Mouse (Mus musculus): ENCODE data around the gene Ncapd2. TPM values are rescaled to one million over a fixed set of nuclear protein-coding genes. Genes with fewer than 3 reads are reported as not detected.

The Ncapd2 gene
- polyA plus RNA-seq, 1 experiment: 53.4 TPM

- Histone ChIP-seq H3K4me3 (ENCODE audit: low read depth, low read length) (no peak overlapping the region), H3K4me1 (ENCODE audit: control insufficient read depth, insufficient read depth, insufficient read length, low read length) (no peaks in the 10 kb centered on the region; the same call in 1 of the 2 replicates), H3K36me3 (ENCODE audit: control insufficient read depth, insufficient read depth, low read length) (peaks cover 38% of the 10 kb centered on the region), H3K27me3 (ENCODE audit: control insufficient read depth, insufficient read depth, low read length) (no peaks in the 10 kb centered on the region), H3K27ac (ENCODE audit: insufficient read depth, low read depth, low read length) (no peak overlapping the region)
- no peak for TF ChIP-seq CTCF (IDR thresholded peaks at IDR 0.05; ENCODE audit: extremely low read depth, insufficient read length, insufficient replicate concordance, low read depth, low read length)
- TF ChIP-seq POLR2A (IDR thresholded peaks at IDR 0.05; ENCODE audit: low read depth, low read length): no peak
- 91% methylated on average over 20 of the region's 20 CpGs for WGBS
Observed at GRCm38 (mm10) chr6:125129710-125130402, 61.6 kb downstream of the Ncapd2 start.

- WGBS: 89% methylated on average over 12 of the region's 12 CpGs
- TF ChIP-seq POLR2A (IDR thresholded peaks at IDR 0.05; ENCODE audit: low read depth, low read length) (no peak), CTCF (IDR thresholded peaks at IDR 0.05; ENCODE audit: extremely low read depth, insufficient read length, insufficient replicate concordance, low read depth, low read length) (no peak)
Observed at GRCm38 (mm10) chr6:125128724-125129123, 62.8 kb downstream of the Ncapd2 start.

GRCm38 (mm10) chr6:125119387-125119786, 72.1 kb downstream of the Ncapd2 start:
- Histone ChIP-seq H3K4me1 (ENCODE audit: control insufficient read depth, insufficient read depth, insufficient read length, low read length) (no peaks in the 10 kb centered on the region), H3K4me3 (ENCODE audit: low read depth, low read length) (no peak overlapping the region), H3K27me3 (ENCODE audit: control insufficient read depth, insufficient read depth, low read length) (no peaks in the 10 kb centered on the region), H3K27ac (ENCODE audit: insufficient read depth, low read depth, low read length) (no peak overlapping the region), H3K36me3 (ENCODE audit: control insufficient read depth, insufficient read depth, low read length) (peaks cover 82% of the 10 kb centered on the region)
- TF ChIP-seq CTCF (IDR thresholded peaks at IDR 0.05; ENCODE audit: extremely low read depth, insufficient read length, insufficient replicate concordance, low read depth, low read length): no peak
- no peak for TF ChIP-seq POLR2A (IDR thresholded peaks at IDR 0.05; ENCODE audit: low read depth, low read length)
- 80% methylated on average over 8 of the region's 8 CpGs for WGBS

More at GRCm38 (mm10) chr6:125128724-125129123, 62.8 kb downstream of the Ncapd2 start:
- Histone ChIP-seq H3K36me3 (ENCODE audit: control insufficient read depth, insufficient read depth, low read length) (peaks cover 46% of the 10 kb centered on the region), H3K27me3 (ENCODE audit: control insufficient read depth, insufficient read depth, low read length) (no peaks in the 10 kb centered on the region), H3K27ac (ENCODE audit: insufficient read depth, low read depth, low read length) (no peak overlapping the region), H3K4me1 (ENCODE audit: control insufficient read depth, insufficient read depth, insufficient read length, low read length) (no peaks in the 10 kb centered on the region; the same call in 1 of the 2 replicates), H3K4me3 (ENCODE audit: low read depth, low read length) (no peak overlapping the region)

Other genes with a start within 250 kb of the Ncapd2 start
- gene Cops7a, start 226.2 kb downstream of the Ncapd2 start, polyA plus RNA-seq (2012; rRNA removed): 82.6 and 131 TPM in 2 replicates
- 2.8 and 5.0 TPM in 2 replicates for gene Pianp, start 195.0 kb downstream of the Ncapd2 start, polyA plus RNA-seq (2012; rRNA removed)
- gene Zfp384, start 182.6 kb downstream of the Ncapd2 start, polyA plus RNA-seq (2012; rRNA removed): 28.6 and 57.0 TPM in 2 replicates
- gene Ing4, start 151.9 kb downstream of the Ncapd2 start, polyA plus RNA-seq (2012; rRNA removed): 14.2 and 32.7 TPM in 2 replicates
- 7.5 and 18.2 TPM in 2 replicates for gene Acrbp, start 142.0 kb downstream of the Ncapd2 start, polyA plus RNA-seq (2012; rRNA removed)
- 133 and 223 TPM in 2 replicates for gene Lpar5, start 123.8 kb downstream of the Ncapd2 start, polyA plus RNA-seq (2012; rRNA removed)
- 39.9 and 64.3 TPM in 2 replicates for gene Chd4, start 95.7 kb downstream of the Ncapd2 start, polyA plus RNA-seq (2012; rRNA removed)
- 6.5 and 7.8 TPM in 2 replicates for gene Nop2, start 59.8 kb downstream of the Ncapd2 start, polyA plus RNA-seq (2012; rRNA removed)
- gene Iffo1, start 46.5 kb downstream of the Ncapd2 start, polyA plus RNA-seq (2012; rRNA removed): 7.0 and 13.0 TPM in 2 replicates
- gene Gapdh, start 25.2 kb downstream of the Ncapd2 start, polyA plus RNA-seq (2012; rRNA removed): 2,785 and 3,321 TPM in 2 replicates
- 41.6 and 62.7 TPM in 2 replicates for gene Mrpl51, start 100 bp upstream of the Ncapd2 start, polyA plus RNA-seq (2012; rRNA removed)
- 5.0 and 7.7 TPM in 2 replicates for gene Vamp1, start 23.9 kb upstream of the Ncapd2 start, polyA plus RNA-seq (2012; rRNA removed)
- 25.3 and 45.1 TPM in 2 replicates for gene Tapbpl, start 40.2 kb upstream of the Ncapd2 start, polyA plus RNA-seq (2012; rRNA removed)
- 3.5 and 7.9 TPM in 2 replicates for gene Cd27, start 45.3 kb upstream of the Ncapd2 start, polyA plus RNA-seq (2012; rRNA removed)
- not detected in 2 replicates for gene Tuba3a, start 94.3 kb upstream of the Ncapd2 start, polyA plus RNA-seq (2012; rRNA removed)
- 122 and 167 TPM in 2 replicates for gene Ltbr, start 122.2 kb upstream of the Ncapd2 start, polyA plus RNA-seq (2012; rRNA removed)
- 11.7 and 11.9 TPM in 2 replicates for gene Scnn1a, start 129.0 kb upstream of the Ncapd2 start, polyA plus RNA-seq (2012; rRNA removed)
- 90.5 and 207 TPM in 2 replicates for gene Tnfrsf1a, start 157.7 kb upstream of the Ncapd2 start, polyA plus RNA-seq (2012; rRNA removed)
- gene Plekhg6, start 189.1 kb upstream of the Ncapd2 start, polyA plus RNA-seq (2012; rRNA removed): 26.0 and 66.6 TPM in 2 replicates

All from small intestine, adult 2 months (tissue).